Mouse (Mus musculus) lung, embryonic 14.5 days (tissue): ENCODE measurements around the gene Nfyc. TPM values are rescaled to one million over a fixed set of nuclear protein-coding genes. Genes with fewer than 3 reads are reported as not detected.
A peak's percentile ranks its signal among the peaks of the same experiment; 100 is the strongest.

Experiments used
- ATAC-seq: fragments of 200-750 bp; cut with Nextera tagmentation; 2 replicates; pipeline ENCODE4 v1.8.0; 2017; ENCODE audit warnings: mild to moderate bottlenecking, moderate TSS enrichment, moderate library complexity; ENCODE audit not compliant: insufficient read depth
- DNase-seq: peaks from one replicate; pipeline ENCODE4 v3.0.0-alpha.2; 2015
- H3K27ac ChIP-seq: fragments of 300-500 bp; sonication (generic); 2 replicates; pipeline ENCODE4 v1.5.1; 2014; ENCODE audit warnings: low read depth, mild to moderate bottlenecking, moderate library complexity
- H3K27me3 ChIP-seq: fragments of 300-500 bp; sonication (generic); 2 replicates; pipeline ENCODE4 v1.6.1; 2014; ENCODE audit warnings: low read length, control low read depth; ENCODE audit not compliant: insufficient read depth
- H3K36me3 ChIP-seq: fragments of 300-500 bp; sonication (generic); 2 replicates; pipeline ENCODE4 v1.6.1; 2014; ENCODE audit warnings: control low read depth; ENCODE audit not compliant: insufficient read depth
- H3K4me1 ChIP-seq: fragments of 300-500 bp; sonication (generic); 2 replicates; pipeline ENCODE4 v1.6.1; 2014; ENCODE audit warnings: antibody characterized with exemption, control low read depth; ENCODE audit not compliant: insufficient read depth
- H3K4me2 ChIP-seq: fragments of 300-500 bp; sonication (generic); 2 replicates; pipeline ENCODE4 v1.6.1; 2014; ENCODE audit warnings: mild to moderate bottlenecking
- H3K4me3 ChIP-seq: fragments of 300-500 bp; sonication (generic); 2 replicates; pipeline ENCODE4 v1.5.1; 2014; ENCODE audit warnings: low read depth, low read length
- H3K9ac ChIP-seq: fragments of 300-500 bp; sonication (generic); 2 replicates; pipeline ENCODE4 v1.6.1; 2014
- H3K9me3 ChIP-seq: fragments of 300-500 bp; sonication (generic); 2 replicates; pipeline ENCODE4 v1.6.1; 2016; ENCODE audit warnings: low read depth, low read length, control low read depth
- CTCF ChIP-seq: IDR thresholded peaks from 2 replicates; pipeline ENCODE4 v1.5.1; 2016; ENCODE audit warnings: antibody characterized with exemption, low read depth
- WGBS: fragments of 180-500 bp; shearing (Covaris S2); extraction: QIAGEN DNeasy Blood & Tissue Kit; methylation state at CpG from one replicate; pipeline ENCODE4 v1.1.7; 2014; 5-methylcytosine and 5-hydroxymethylcytosine counted together
- polyA plus RNA-seq: library from polyadenylated mRNA; unstranded; fragments of >200 nt; fragmentation: Nextera tagmentation; extraction: Ambion mirVana; gene quantifications from 2 replicates; pipeline ENCODE4 v1.2.1, GENCODE M21; 2014

Nfyc gene
- polyA plus RNA-seq, 1 experiment from 2014 or later, result 114 TPM

DNA sequence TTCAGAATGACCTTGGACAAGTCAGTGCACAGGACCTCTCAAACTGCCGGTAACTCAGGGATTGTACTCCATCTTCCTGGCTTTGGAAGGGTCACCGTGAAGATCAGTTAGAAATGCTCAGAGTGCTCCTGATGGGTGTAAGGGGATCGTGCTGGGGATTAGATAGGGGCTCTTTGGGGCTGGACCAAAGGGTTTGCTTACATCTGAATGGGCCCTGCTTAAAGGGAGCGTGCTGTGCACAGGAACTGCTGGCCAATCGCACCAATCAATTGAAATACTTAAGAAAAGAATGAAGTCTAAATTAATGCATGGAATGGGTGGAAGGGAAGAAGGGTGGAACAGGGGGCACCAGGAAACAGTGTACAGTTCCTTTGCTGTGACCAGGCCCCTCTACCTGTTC, 75.6 kb downstream of the Nfyc start:
- no peaks in the 10 kb centered on the region for H3K4me1 ChIP-seq
- no peak overlapping the region for H3K4me3 ChIP-seq
- no peak for DNase-seq
- no peaks in the 10 kb centered on the region for H3K9me3 ChIP-seq
- H3K27ac ChIP-seq, result no peak overlapping the region
- no peak overlapping the region for H3K9ac ChIP-seq
- WGBS, result 64% methylated on average over 5 of the region's 5 CpGs
- TF ChIP-seq CTCF, result no peak
- H3K36me3 ChIP-seq, result peaks cover 37% of the 10 kb centered on the region
- H3K27me3 ChIP-seq, result peaks cover 4% of the 10 kb centered on the region; the same call in 1 of the 2 replicates
- ATAC-seq, result 0 out of 2 replicates have a peak, but pooled peaks have one; percentile 4
- H3K4me2 ChIP-seq, result no peak overlapping the region

- ATAC-seq, result peak; percentile 68; the same call in 1 of the 2 replicates
- no peak overlapping the region for H3K4me2 ChIP-seq
- H3K4me3 ChIP-seq, result no peak overlapping the region
- no peak overlapping the region for H3K9ac ChIP-seq
- H3K27me3 ChIP-seq, result peaks cover 8% of the 10 kb centered on the region; the same call in 1 of the 2 replicates
- peaks cover 33% of the 10 kb centered on the region for H3K36me3 ChIP-seq
- 5% methylated on average over 1 of the region's 1 CpGs for WGBS
- DNase-seq, result peak; percentile 84
- peak; percentile 86 for TF ChIP-seq CTCF
- H3K9me3 ChIP-seq, result no peaks in the 10 kb centered on the region
- no peak overlapping the region for H3K27ac ChIP-seq
- no peaks in the 10 kb centered on the region for H3K4me1 ChIP-seq
Observed at GRCm38 (mm10) chr4:120755299-120755698, 76.1 kb downstream of the Nfyc start.

DNA sequence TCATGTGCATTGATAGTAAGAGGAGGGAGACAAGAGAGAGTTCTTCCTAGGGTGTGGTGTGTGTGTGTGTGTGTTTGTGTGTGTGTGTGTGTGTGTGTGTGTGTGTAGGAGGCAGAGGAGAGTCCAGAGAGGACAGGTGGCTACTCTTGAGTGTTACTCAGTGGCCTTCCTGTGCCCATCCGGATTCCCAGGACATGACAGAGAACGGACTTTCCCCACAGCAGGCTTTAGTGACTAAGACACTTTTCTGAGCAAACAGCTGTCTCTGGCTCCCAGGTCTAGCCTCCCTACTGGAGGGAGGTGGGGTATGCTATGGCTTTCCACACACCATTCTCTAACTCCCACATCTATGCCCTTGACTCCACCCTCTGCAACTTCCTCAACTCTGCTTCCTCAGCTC, 81.8 kb downstream of the Nfyc start:
- no peak overlapping the region for H3K4me3 ChIP-seq
- H3K36me3 ChIP-seq, result no peaks in the 10 kb centered on the region
- ATAC-seq (no peak), DNase-seq (no peak)
- H3K4me2 ChIP-seq, result no peak overlapping the region
- no peaks in the 10 kb centered on the region for H3K9me3 ChIP-seq
- no peak overlapping the region for H3K27ac ChIP-seq
- H3K9ac ChIP-seq, result no peak overlapping the region
- peaks cover 58% of the 10 kb centered on the region for H3K27me3 ChIP-seq
- no peaks in the 10 kb centered on the region for H3K4me1 ChIP-seq
- no peak for TF ChIP-seq CTCF
- WGBS, result 23% methylated on average over 2 of the region's 2 CpGs

GRCm38 (mm10) chr4:120747941-120748866, 83.2 kb downstream of the Nfyc start, which contains the start of gene Kcnq4:
Gene Kcnq4, minus strand, starts transcription at chr4:120748612.
- WGBS, result 3% methylated on average over 42 of the region's 42 CpGs
- H3K4me1 ChIP-seq, result no peaks in the 10 kb centered on the region
- DNase-seq, result no peak
- H3K4me2 ChIP-seq, result peak within 1 kb of the TSS; percentile 99
- peak; percentile 10; the same call in 1 of the 2 replicates for ATAC-seq
- H3K4me3 ChIP-seq, result peak within 1 kb of the TSS; percentile 65
- no peaks in the 10 kb centered on the region for H3K36me3 ChIP-seq
- TF ChIP-seq CTCF, result no peak
- no peak within 1 kb of the TSS for H3K27ac ChIP-seq
- peak within 1 kb of the TSS; percentile 58 for H3K9ac ChIP-seq
- peaks cover 60% of the 10 kb centered on the region for H3K27me3 ChIP-seq
- no peaks in the 10 kb centered on the region for H3K9me3 ChIP-seq

DNA sequence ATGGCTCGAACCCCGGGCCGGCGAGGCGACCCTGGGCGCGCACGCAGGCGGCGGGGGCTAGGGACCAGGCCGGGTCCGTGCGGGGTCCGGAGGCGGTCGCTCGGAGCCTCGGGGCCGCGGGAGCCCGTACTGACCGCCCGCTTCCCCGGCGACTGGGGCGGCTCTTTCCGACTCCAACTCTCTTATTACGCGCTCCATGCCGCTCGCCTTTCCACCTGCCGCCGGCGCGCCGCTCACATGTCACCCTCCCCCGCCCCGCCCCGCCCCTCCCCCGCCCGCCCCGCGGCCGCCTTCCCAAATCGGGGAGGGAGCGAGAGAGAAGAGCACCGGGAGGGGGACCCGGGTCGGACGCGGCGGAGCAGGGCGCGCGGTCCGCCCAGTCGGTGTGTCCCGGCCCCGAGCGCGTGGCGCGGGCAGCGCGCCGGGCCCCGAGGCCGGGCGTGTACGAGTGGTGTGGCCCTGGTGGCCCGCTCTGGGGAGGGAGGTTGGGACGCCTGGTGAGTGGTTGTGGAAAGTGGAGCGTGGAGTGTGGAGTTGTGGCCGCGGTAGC, 84.1 kb downstream of the Nfyc start:
- WGBS, result under 1% methylated on average over 72 of the region's 75 CpGs
- Histone ChIP-seq H3K4me3 (peak overlapping the region; percentile 65), H3K4me2 (peak overlapping the region; percentile 99), H3K9me3 (no peaks in the 10 kb centered on the region), H3K4me1 (no peaks in the 10 kb centered on the region), H3K27ac (no peak overlapping the region), H3K36me3 (no peaks in the 10 kb centered on the region), H3K27me3 (peaks cover 60% of the 10 kb centered on the region), H3K9ac (peak overlapping the region; percentile 58)
- no peak for TF ChIP-seq CTCF
- ATAC-seq (peak; percentile 41), DNase-seq (no peak)

- DNase-seq (peak; percentile 61), ATAC-seq (peak; percentile 64)
- peak overlapping the region; percentile 65 for H3K4me3 ChIP-seq
- H3K4me1 ChIP-seq, result no peaks in the 10 kb centered on the region
- H3K27ac ChIP-seq, result no peak overlapping the region
- peak overlapping the region; percentile 99 for H3K4me2 ChIP-seq
- H3K36me3 ChIP-seq, result no peaks in the 10 kb centered on the region
- peak overlapping the region; percentile 58 for H3K9ac ChIP-seq
- no peak for TF ChIP-seq CTCF
- peaks cover 60% of the 10 kb centered on the region for H3K27me3 ChIP-seq
- 10% methylated on average over 30 of the region's 53 CpGs for WGBS
- H3K9me3 ChIP-seq, result no peaks in the 10 kb centered on the region
Observed at GRCm38 (mm10) chr4:120746552-120747150, 84.7 kb downstream of the Nfyc start.
